Mouse (Mus musculus): ENCODE data around the gene Rubcn. TPM values are rescaled to one million over a fixed set of nuclear protein-coding genes. Genes with fewer than 3 reads are reported as not detected.
A peak's percentile ranks its signal among the peaks of the same experiment; 100 is the strongest.

Gene Rubcn
- polyA plus RNA-seq, 1 experiment from 2014 or later: 21.9 TPM

- Histone ChIP-seq H3K9ac (no peak overlapping the region), H3K4me3 (replicated peaks) (no peak overlapping the region), H3K36me3 (no peaks in the 10 kb centered on the region), H3K4me2 (peak overlapping the region; percentile 41; the same call in 1 of the 2 replicates), H3K9me3 (replicated peaks) (no peaks in the 10 kb centered on the region), H3K27ac (no peak overlapping the region), H3K27me3 (no peaks in the 10 kb centered on the region), H3K4me1 (peaks cover 16% of the 10 kb centered on the region)
- WGBS: 51% methylated on average over 9 of the region's 9 CpGs
- ATAC-seq (replicated peaks; ENCODE audit: low FRiP score): no peak
These were observed 64.2 kb downstream of the Rubcn start for GRCm38 (mm10) chr16:32813362-32813761.

- Histone ChIP-seq H3K4me3 (replicated peaks) (no peak overlapping the region), H3K4me1 (peaks cover 17% of the 10 kb centered on the region), H3K4me2 (peak overlapping the region; percentile 41; the same call in 1 of the 2 replicates), H3K27ac (no peak overlapping the region), H3K27me3 (no peaks in the 10 kb centered on the region), H3K36me3 (no peaks in the 10 kb centered on the region), H3K9ac (no peak overlapping the region), H3K9me3 (replicated peaks) (no peaks in the 10 kb centered on the region)
- 0 out of 2 replicates have a peak, but pooled peaks have one; percentile 6 for ATAC-seq (replicated peaks; ENCODE audit: low FRiP score)
- 1% methylated on average over 9 of the region's 9 CpGs for WGBS
These were observed 64.6 kb downstream of the Rubcn start for GRCm38 (mm10) chr16:32812888-32813361.

GRCm38 (mm10) chr16:32810321-32810720 is 67.2 kb downstream of the Rubcn start, which contains the start of gene Smbd1:
Gene Smbd1 (minus strand): TSS chr16:32810477.
- Histone ChIP-seq H3K36me3 (no peaks in the 10 kb centered on the region), H3K9me3 (replicated peaks) (no peaks in the 10 kb centered on the region)
- WGBS: 85% methylated on average over 4 of the region's 4 CpGs

GRCm38 (mm10) chr16:32807408-32808185 is 70.0 kb downstream of the Rubcn start:
- peaks cover 22% of the 10 kb centered on the region for H3K4me1 ChIP-seq
- H3K4me2 ChIP-seq: no peak overlapping the region
- 67% methylated on average over 8 of the region's 8 CpGs for WGBS
- H3K9me3 ChIP-seq (replicated peaks): no peaks in the 10 kb centered on the region
- ATAC-seq (replicated peaks; ENCODE audit: low FRiP score): no peak
- no peaks in the 10 kb centered on the region for H3K27me3 ChIP-seq
- H3K36me3 ChIP-seq: no peaks in the 10 kb centered on the region
- no peak overlapping the region for H3K4me3 ChIP-seq (replicated peaks)
- no peak overlapping the region for H3K27ac ChIP-seq
- H3K9ac ChIP-seq: no peak overlapping the region

More at GRCm38 (mm10) chr16:32810321-32810720, 67.2 kb downstream of the Rubcn start, which contains the start of gene Smbd1:
- ATAC-seq (replicated peaks; ENCODE audit: low FRiP score): no peak
- Histone ChIP-seq H3K27me3 (no peaks in the 10 kb centered on the region), H3K4me2 (no peak within 1 kb of the TSS), H3K4me1 (peaks cover 16% of the 10 kb centered on the region), H3K27ac (no peak within 1 kb of the TSS), H3K9ac (no peak within 1 kb of the TSS), H3K4me3 (replicated peaks) (no peak within 1 kb of the TSS)

GRCm38 (mm10) chr16:32805151-32805550 is 72.4 kb downstream of the Rubcn start:
- ATAC-seq (replicated peaks; ENCODE audit: low FRiP score): 0 out of 2 replicates have a peak, but pooled peaks have one; percentile 24
- WGBS: 65% methylated on average over 7 of the region's 7 CpGs
- H3K9me3 ChIP-seq (replicated peaks): no peaks in the 10 kb centered on the region
- H3K4me3 ChIP-seq (replicated peaks): no peak overlapping the region
- 0 out of 2 replicates have a peak overlapping the region, but pooled peaks have one; percentile 0 for H3K27ac ChIP-seq
- no peak overlapping the region for H3K4me2 ChIP-seq
- H3K36me3 ChIP-seq: no peaks in the 10 kb centered on the region
- H3K9ac ChIP-seq: no peak overlapping the region
- peaks cover 22% of the 10 kb centered on the region for H3K4me1 ChIP-seq
- H3K27me3 ChIP-seq: no peaks in the 10 kb centered on the region

- Histone ChIP-seq H3K4me3 (replicated peaks) (no peak overlapping the region), H3K27me3 (no peaks in the 10 kb centered on the region), H3K4me2 (no peak overlapping the region), H3K27ac (no peak overlapping the region), H3K36me3 (no peaks in the 10 kb centered on the region), H3K9ac (no peak overlapping the region), H3K4me1 (peaks cover 22% of the 10 kb centered on the region), H3K9me3 (replicated peaks) (no peaks in the 10 kb centered on the region)
- 33% methylated on average over 5 of the region's 5 CpGs for WGBS
- ATAC-seq (replicated peaks; ENCODE audit: low FRiP score): no peak
These were observed 73.7 kb downstream of the Rubcn start for GRCm38 (mm10) chr16:32803901-32804300.

GRCm38 (mm10) chr16:32803252-32803853 is 74.2 kb downstream of the Rubcn start:
- H3K4me2 ChIP-seq: no peak overlapping the region
- no peaks in the 10 kb centered on the region for H3K9me3 ChIP-seq (replicated peaks)
- no peak overlapping the region for H3K9ac ChIP-seq
- no peak overlapping the region for H3K4me3 ChIP-seq (replicated peaks)
- 45% methylated on average over 6 of the region's 6 CpGs for WGBS
- no peak for ATAC-seq (replicated peaks; ENCODE audit: low FRiP score)
- peaks cover 26% of the 10 kb centered on the region for H3K4me1 ChIP-seq
- H3K36me3 ChIP-seq: no peaks in the 10 kb centered on the region
- H3K27me3 ChIP-seq: no peaks in the 10 kb centered on the region
- H3K27ac ChIP-seq: peak overlapping the region; percentile 78

GRCm38 (mm10) chr16:32797426-32797689 is 80.2 kb downstream of the Rubcn start, which contains the start of gene Muc20:
Gene Muc20 (minus strand): TSS chr16:32797435.
- Histone ChIP-seq H3K4me2 (0 out of 2 replicates have a peak within 1 kb of the TSS, but pooled peaks have one; percentile 6), H3K36me3 (no peaks in the 10 kb centered on the region), H3K27ac (peak within 1 kb of the TSS; percentile 37; the same call in 1 of the 2 replicates), H3K4me1 (peaks cover 13% of the 10 kb centered on the region; the same call in 1 of the 2 replicates), H3K4me3 (replicated peaks) (no peak within 1 kb of the TSS), H3K9me3 (replicated peaks) (no peaks in the 10 kb centered on the region), H3K9ac (no peak within 1 kb of the TSS), H3K27me3 (no peaks in the 10 kb centered on the region)
- 47% methylated on average over 3 of the region's 3 CpGs for WGBS
- no peak for ATAC-seq (replicated peaks; ENCODE audit: low FRiP score)

- WGBS: 52% methylated on average over 14 of the region's 14 CpGs
- H3K27ac ChIP-seq: no peak overlapping the region
- no peak overlapping the region for H3K9ac ChIP-seq
- H3K9me3 ChIP-seq (replicated peaks): no peaks in the 10 kb centered on the region
- no peak overlapping the region for H3K4me3 ChIP-seq (replicated peaks)
- peaks cover 13% of the 10 kb centered on the region; the same call in 1 of the 2 replicates for H3K4me1 ChIP-seq
- no peaks in the 10 kb centered on the region for H3K27me3 ChIP-seq
- peak; percentile 73 for ATAC-seq (replicated peaks; ENCODE audit: low FRiP score)
- H3K36me3 ChIP-seq: no peaks in the 10 kb centered on the region
- 0 out of 2 replicates have a peak overlapping the region, but pooled peaks have one; percentile 6 for H3K4me2 ChIP-seq
These were observed 80.7 kb downstream of the Rubcn start for GRCm38 (mm10) chr16:32796676-32797425.

- WGBS: 81% methylated on average over 1 of the region's 1 CpGs
- ATAC-seq (replicated peaks; ENCODE audit: low FRiP score): no peak
- no peaks in the 10 kb centered on the region for H3K27me3 ChIP-seq
- H3K4me2 ChIP-seq: no peak overlapping the region
- H3K36me3 ChIP-seq: no peaks in the 10 kb centered on the region
- H3K4me1 ChIP-seq: peaks cover 13% of the 10 kb centered on the region; the same call in 1 of the 2 replicates
- no peaks in the 10 kb centered on the region for H3K9me3 ChIP-seq (replicated peaks)
- no peak overlapping the region for H3K9ac ChIP-seq
- H3K27ac ChIP-seq: no peak overlapping the region
- no peak overlapping the region for H3K4me3 ChIP-seq (replicated peaks)
These were observed 82.4 kb downstream of the Rubcn start for GRCm38 (mm10) chr16:32795177-32795576.

- no peaks in the 10 kb centered on the region for H3K4me1 ChIP-seq
- H3K27me3 ChIP-seq: no peaks in the 10 kb centered on the region
- ATAC-seq (replicated peaks; ENCODE audit: low FRiP score): no peak
- H3K9ac ChIP-seq: no peak overlapping the region
- H3K4me2 ChIP-seq: no peak overlapping the region
- no peaks in the 10 kb centered on the region for H3K36me3 ChIP-seq
- no peak overlapping the region for H3K27ac ChIP-seq
- no peaks in the 10 kb centered on the region for H3K9me3 ChIP-seq (replicated peaks)
- H3K4me3 ChIP-seq (replicated peaks): no peak overlapping the region
- WGBS: 88% methylated on average over 5 of the region's 5 CpGs
These were observed 87.5 kb downstream of the Rubcn start for GRCm38 (mm10) chr16:32790056-32790455.

Measured in kidney, embryonic 15.5 days (tissue).